Mouse (Mus musculus) heart, embryonic 11.5 days (tissue): Measurements from ENCODE around the gene Olfr550. TPM values are rescaled to one million over a fixed set of nuclear protein-coding genes. Genes with fewer than 3 reads are reported as not detected.

ENCODE experiments used
- polyA plus RNA-seq: library from polyadenylated mRNA; unstranded; fragments of >200 nt; fragmentation: Nextera tagmentation; extraction: Ambion mirVana; gene quantifications from 2 replicates; pipeline ENCODE4 v1.2.1, GENCODE M21; 2014

The Olfr550 gene
- polyA plus RNA-seq, 1 experiment from 2014 or later: not detected

Other genes starting within 250 kb of the Olfr550 start
- 160 and 162 TPM in 2 replicates for gene Rrm1, start 129.7 kb upstream of the Olfr550 start, polyA plus RNA-seq
- 1.0 TPM in 1 of 2 replicates, not detected in the other for gene Olfr543, start 89.8 kb upstream of the Olfr550 start, polyA plus RNA-seq
- 0.07 and 0.13 TPM in 2 replicates for gene Olfr544, start 83.1 kb upstream of the Olfr550 start, polyA plus RNA-seq
- gene Olfr545, start 71.9 kb upstream of the Olfr550 start, polyA plus RNA-seq: not detected in 2 replicates
- not detected in 2 replicates for gene Olfr547, start 36.7 kb upstream of the Olfr550 start, polyA plus RNA-seq
- gene Olfr548-ps1, start 30.5 kb upstream of the Olfr550 start, polyA plus RNA-seq: not detected in 2 replicates
- gene Olfr549, start 21.6 kb upstream of the Olfr550 start, polyA plus RNA-seq: not detected in 2 replicates
- 0.63 and 0.73 TPM in 2 replicates for gene Trim21, start 6.0 kb upstream of the Olfr550 start, polyA plus RNA-seq
- not detected in 2 replicates for gene Olfr551, start 20.4 kb downstream of the Olfr550 start, polyA plus RNA-seq
- gene Olfr552, start 26.3 kb downstream of the Olfr550 start, polyA plus RNA-seq: not detected in 2 replicates
- not detected in 2 replicates for gene Olfr553, start 46.8 kb downstream of the Olfr550 start, polyA plus RNA-seq
- not detected in 2 replicates for gene Olfr554, start 67.0 kb downstream of the Olfr550 start, polyA plus RNA-seq
- not detected in 2 replicates for gene Olfr555, start 87.4 kb downstream of the Olfr550 start, polyA plus RNA-seq
- not detected in 2 replicates for gene Olfr556, start 93.5 kb downstream of the Olfr550 start, polyA plus RNA-seq
- gene Trim68, start 115.9 kb downstream of the Olfr550 start, polyA plus RNA-seq: 14.0 and 16.5 TPM in 2 replicates
- not detected in 2 replicates for gene Olfr557, start 124.5 kb downstream of the Olfr550 start, polyA plus RNA-seq
- gene Olfr558, start 130.8 kb downstream of the Olfr550 start, polyA plus RNA-seq: not detected in 2 replicates
- not detected in 2 replicates for gene Olfr33, start 147.6 kb downstream of the Olfr550 start, polyA plus RNA-seq
- gene Olfr559, start 156.0 kb downstream of the Olfr550 start, polyA plus RNA-seq: not detected in 2 replicates
- gene Olfr560, start 187.9 kb downstream of the Olfr550 start, polyA plus RNA-seq: not detected in 2 replicates
- 0.10 TPM in 1 of 2 replicates, not detected in the other for gene Olfr78, start 188.0 kb downstream of the Olfr550 start, polyA plus RNA-seq
- not detected in 2 replicates for gene Olfr561, start 199.8 kb downstream of the Olfr550 start, polyA plus RNA-seq
- gene Olfr564, start 232.0 kb downstream of the Olfr550 start, polyA plus RNA-seq: not detected in 2 replicates